Mouse (Mus musculus) liver, postnatal 0 days (tissue): ENCODE data around the gene Med14. TPM values are rescaled to one million over a fixed set of nuclear protein-coding genes. Genes with fewer than 3 reads are reported as not detected.

Experiments
- ATAC-seq: fragments of 200-750 bp; cut with Nextera tagmentation; 2 replicates; pipeline ENCODE4 v1.8.0; 2017; ENCODE audit warnings: mild to moderate bottlenecking, moderate library complexity
- DNase-seq: peaks from one replicate; pipeline ENCODE4 v3.0.0-alpha.2; 2016
- H3K27ac ChIP-seq: fragments of 300-500 bp; sonication (generic); 2 replicates; pipeline ENCODE4 v1.5.1; 2014; ENCODE audit warnings: antibody characterized with exemption, moderate library complexity, mild to moderate bottlenecking, low read depth
- H3K27me3 ChIP-seq: fragments of 300-500 bp; sonication (generic); 2 replicates; pipeline ENCODE4 v1.6.1; 2014; ENCODE audit warnings: low read length, control low read depth, mixed read lengths; ENCODE audit not compliant: insufficient read depth
- H3K36me3 ChIP-seq: fragments of 300-500 bp; sonication (generic); replicated peaks from 2 replicates; pipeline ENCODE4 v1.6.1; 2014; ENCODE audit warnings: mild to moderate bottlenecking, control low read depth, low read length, moderate library complexity, mixed read lengths; ENCODE audit not compliant: insufficient read depth
- H3K4me1 ChIP-seq: fragments of 300-500 bp; sonication (generic); 2 replicates; pipeline ENCODE4 v1.6.1; 2014; ENCODE audit warnings: antibody characterized with exemption, mild to moderate bottlenecking, control low read depth; ENCODE audit not compliant: insufficient read depth
- H3K4me2 ChIP-seq: fragments of 300-500 bp; sonication (generic); 2 replicates; pipeline ENCODE4 v1.6.1; 2014; ENCODE audit warnings: low read depth, mild to moderate bottlenecking, low read length, moderate library complexity, mixed read lengths
- H3K4me3 ChIP-seq: fragments of 300-500 bp; sonication (generic); 2 replicates; pipeline ENCODE4 v1.5.1; 2014; ENCODE audit warnings: low read depth, low read length
- H3K9ac ChIP-seq: fragments of 300-500 bp; sonication (generic); replicated peaks from 2 replicates; pipeline ENCODE4 v1.6.1; 2014; ENCODE audit warnings: mild to moderate bottlenecking, moderate library complexity
- H3K9me3 ChIP-seq: fragments of 300-500 bp; sonication (generic); 2 replicates; pipeline ENCODE4 v1.6.1; 2016; ENCODE audit warnings: mild to moderate bottlenecking, control low read depth, low read length, mixed read lengths
- CTCF ChIP-seq: sonication (generic); IDR thresholded peaks from 2 replicates; pipeline ENCODE4 v1.5.1; 2016; ENCODE audit warnings: antibody characterized with exemption, low read depth
- EP300 ChIP-seq: IDR thresholded peaks from 2 replicates; pipeline ENCODE4 v1.6.1; 2016; ENCODE audit warnings: antibody characterized with exemption, low read depth, mild to moderate bottlenecking
- WGBS: fragments of 180-500 bp; shearing (Covaris S2); extraction: QIAGEN DNeasy Blood & Tissue Kit; methylation state at CpG from one replicate; pipeline ENCODE4 v1.1.7; 2014; ENCODE audit not compliant: insufficient replicate concordance; 5-methylcytosine and 5-hydroxymethylcytosine counted together
- polyA plus RNA-seq: library from polyadenylated mRNA; unstranded; fragments of >200 nt; fragmentation: Nextera tagmentation; extraction: Ambion mirVana; gene quantifications from 2 replicates; pipeline ENCODE4 v1.2.1, GENCODE M21; 2015

The Med14 gene
- polyA plus RNA-seq, 1 experiment from 2014 or later: 3.6 TPM

- no peaks in the 10 kb centered on the region for H3K9me3 ChIP-seq
- H3K27me3 ChIP-seq: no peaks in the 10 kb centered on the region
- H3K4me2 ChIP-seq: peak overlapping the region; percentile 75
- ATAC-seq (no peak), DNase-seq (no peak)
- no peaks in the 10 kb centered on the region for H3K36me3 ChIP-seq
- H3K4me1 ChIP-seq: no peaks in the 10 kb centered on the region
- 0 out of 2 replicates have a peak overlapping the region, but pooled peaks have one; percentile 96 for H3K27ac ChIP-seq
- TF ChIP-seq CTCF: no peak
- TF ChIP-seq EP300: no peak
- 17% methylated on average over 8 of the region's 8 CpGs for WGBS
- peak overlapping the region; percentile 78 for H3K9ac ChIP-seq
- peak overlapping the region; percentile 68 for H3K4me3 ChIP-seq
Measured at GRCm38 (mm10) chrX:12760501-12760900, 1.4 kb downstream of the Med14 start.

GRCm38 (mm10) chrX:12759625-12760024 is 2.2 kb downstream of the Med14 start:
- Histone ChIP-seq H3K36me3 (no peaks in the 10 kb centered on the region), H3K27me3 (no peaks in the 10 kb centered on the region), H3K4me2 (peak overlapping the region; percentile 75), H3K4me1 (no peaks in the 10 kb centered on the region), H3K9me3 (no peaks in the 10 kb centered on the region), H3K27ac (no peak overlapping the region), H3K9ac (no peak overlapping the region), H3K4me3 (peak overlapping the region; percentile 68; the same call in 1 of the 2 replicates)
- ATAC-seq: no peak
- no peak for TF ChIP-seq EP300
- no peak for DNase-seq
- 34% methylated on average over 5 of the region's 5 CpGs for WGBS

- Histone ChIP-seq H3K27me3 (no peaks in the 10 kb centered on the region), H3K4me3 (no peak overlapping the region), H3K27ac (no peak overlapping the region), H3K9me3 (no peaks in the 10 kb centered on the region), H3K36me3 (peaks cover 9% of the 10 kb centered on the region), H3K4me2 (no peak overlapping the region), H3K4me1 (no peaks in the 10 kb centered on the region), H3K9ac (no peak overlapping the region)
- 81% methylated on average over 4 of the region's 4 CpGs for WGBS
- DNase-seq (no peak), ATAC-seq (no peak)
- TF ChIP-seq EP300 (no peak), CTCF (no peak)
Measured at GRCm38 (mm10) chrX:12747886-12748285, 14.0 kb downstream of the Med14 start.

GRCm38 (mm10) chrX:12746729-12747128 is 15.1 kb downstream of the Med14 start:
- no peak for TF ChIP-seq CTCF
- no peak for TF ChIP-seq EP300
- no peaks in the 10 kb centered on the region for H3K9me3 ChIP-seq
- H3K4me2 ChIP-seq: no peak overlapping the region
- H3K27ac ChIP-seq: no peak overlapping the region
- 87% methylated on average over 3 of the region's 3 CpGs for WGBS
- peaks cover 7% of the 10 kb centered on the region for H3K36me3 ChIP-seq
- H3K4me3 ChIP-seq: no peak overlapping the region
- no peaks in the 10 kb centered on the region for H3K4me1 ChIP-seq
- H3K9ac ChIP-seq: no peak overlapping the region
- DNase-seq (no peak), ATAC-seq (no peak)
- H3K27me3 ChIP-seq: no peaks in the 10 kb centered on the region

DNA sequence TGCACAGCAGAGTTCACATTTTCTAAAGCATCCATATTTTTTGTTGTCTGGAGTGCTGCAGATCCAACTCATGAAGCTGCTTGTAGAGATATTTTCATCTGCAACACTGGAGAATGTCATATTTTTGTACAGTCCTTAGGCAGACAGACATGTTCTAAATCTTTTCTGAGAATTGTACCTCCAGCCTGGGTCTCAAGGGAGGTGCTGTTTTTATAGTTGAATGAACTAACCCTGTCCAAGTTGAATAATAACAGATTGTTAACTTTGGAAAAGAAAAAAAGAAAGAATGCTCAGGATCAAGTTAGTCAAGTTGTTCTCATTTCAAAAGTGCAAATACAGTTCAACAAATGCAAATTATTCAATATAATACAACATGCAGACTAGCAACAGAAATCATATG is 21.5 kb downstream of the Med14 start:
- TF ChIP-seq CTCF (no peak), EP300 (no peak)
- H3K27ac ChIP-seq: no peak overlapping the region
- no peaks in the 10 kb centered on the region for H3K4me1 ChIP-seq
- ATAC-seq: no peak
- H3K27me3 ChIP-seq: no peaks in the 10 kb centered on the region
- H3K4me3 ChIP-seq: no peak overlapping the region
- DNase-seq: no peak
- H3K4me2 ChIP-seq: no peak overlapping the region
- no peak overlapping the region for H3K9ac ChIP-seq
- no peaks in the 10 kb centered on the region for H3K9me3 ChIP-seq
- H3K36me3 ChIP-seq: no peaks in the 10 kb centered on the region; the same call in 1 of the 2 replicates

GRCm38 (mm10) chrX:12716036-12716435 is 45.8 kb downstream of the Med14 start:
- Histone ChIP-seq H3K9me3 (no peaks in the 10 kb centered on the region), H3K4me3 (no peak overlapping the region), H3K27ac (no peak overlapping the region), H3K9ac (no peak overlapping the region), H3K4me1 (no peaks in the 10 kb centered on the region), H3K4me2 (no peak overlapping the region), H3K36me3 (peaks cover 16% of the 10 kb centered on the region), H3K27me3 (no peaks in the 10 kb centered on the region)
- DNase-seq: no peak
- no peak for ATAC-seq
- TF ChIP-seq EP300 (no peak), CTCF (no peak)
- 81% methylated on average over 4 of the region's 4 CpGs for WGBS

GRCm38 (mm10) chrX:12713796-12714195 is 48.1 kb downstream of the Med14 start:
- no peak for DNase-seq
- Histone ChIP-seq H3K27me3 (no peaks in the 10 kb centered on the region), H3K9me3 (no peaks in the 10 kb centered on the region), H3K4me3 (no peak overlapping the region), H3K9ac (no peak overlapping the region), H3K4me2 (no peak overlapping the region), H3K4me1 (no peaks in the 10 kb centered on the region), H3K36me3 (peaks cover 16% of the 10 kb centered on the region), H3K27ac (no peak overlapping the region)
- 86% methylated on average over 7 of the region's 7 CpGs for WGBS
- TF ChIP-seq CTCF (no peak), EP300 (no peak)
- no peak for ATAC-seq
